Mouse (Mus musculus): ENCODE measurements around the gene Olr1.

- TF ChIP-seq CTCF (IDR thresholded peaks at IDR 0.05; ENCODE audit: insufficient read depth, low read length): no peak
- no peak for TF ChIP-seq POLR2A (IDR thresholded peaks at IDR 0.05; ENCODE audit: borderline replicate concordance, extremely low read depth, low read depth, low read length)
Observed at GRCm38 (mm10) chr6:129530261-129530660, 23.3 kb upstream of the Olr1 start.

Data from lung, adult 2 months (tissue).